Mouse (Mus musculus): Measurements from ENCODE around the gene Phactr4. TPM values are rescaled to one million over a fixed set of nuclear protein-coding genes. Genes with fewer than 3 reads are reported as not detected.
A peak's percentile ranks its signal among the peaks of the same experiment; 100 is the strongest.
"Not testable (repeated sequence)": the region's sequence is repeated elsewhere in the genome, so short reads cannot be mapped to it uniquely, and the experiment has no call there.

The Phactr4 gene
- polyA plus RNA-seq, 1 experiment = 21.5 TPM

- peaks cover 1% of the 10 kb centered on the region; the same call in 1 of the 2 replicates for H3K4me1 ChIP-seq (ENCODE audit: control insufficient read depth, insufficient read depth, low read length)
- no peak overlapping the region for H3K4me3 ChIP-seq (replicated peaks; ENCODE audit: control insufficient read depth, low read depth, low read length)
- TF ChIP-seq CTCF (IDR thresholded peaks at IDR 0.05; ENCODE audit: control insufficient read depth, insufficient read depth, low read length) = no peak
- no peak for TF ChIP-seq POLR2A (IDR thresholded peaks at IDR 0.05; ENCODE audit: borderline replicate concordance, control insufficient read depth, low read depth, low read length)
- H3K27ac ChIP-seq (ENCODE audit: control insufficient read depth, insufficient read depth, low read depth, low read length, poor library complexity) = no peak overlapping the region
- WGBS = 35% methylated on average over 2 of the region's 2 CpGs
These were observed 3.7 kb upstream of the Phactr4 start for GRCm38 (mm10) chr4:132426021-132426420.

GRCm38 (mm10) chr4:132424765-132425164 lies 2.5 kb upstream of the Phactr4 start:
- TF ChIP-seq POLR2A (IDR thresholded peaks at IDR 0.05; ENCODE audit: borderline replicate concordance, control insufficient read depth, low read depth, low read length) = no peak
- 91% methylated on average over 5 of the region's 5 CpGs for WGBS
- H3K27ac ChIP-seq (ENCODE audit: control insufficient read depth, insufficient read depth, low read depth, low read length, poor library complexity) = no peak overlapping the region
- H3K4me1 ChIP-seq (ENCODE audit: control insufficient read depth, insufficient read depth, low read length) = peaks cover 1% of the 10 kb centered on the region; the same call in 1 of the 2 replicates
- H3K4me3 ChIP-seq (replicated peaks; ENCODE audit: control insufficient read depth, low read depth, low read length) = no peak overlapping the region

GRCm38 (mm10) chr4:132421556-132421922 lies 750 bp downstream of the Phactr4 start:
- peak overlapping the region; percentile 98 for H3K27ac ChIP-seq (ENCODE audit: control insufficient read depth, insufficient read depth, low read depth, low read length, poor library complexity)
- WGBS = under 1% methylated on average over 13 of the region's 13 CpGs
- TF ChIP-seq CTCF (IDR thresholded peaks at IDR 0.05; ENCODE audit: control insufficient read depth, insufficient read depth, low read length) (no peak), POLR2A (IDR thresholded peaks at IDR 0.05; ENCODE audit: borderline replicate concordance, control insufficient read depth, low read depth, low read length) (no peak)
- H3K4me1 ChIP-seq (ENCODE audit: control insufficient read depth, insufficient read depth, low read length) = no peaks in the 10 kb centered on the region; the same call in 1 of the 2 replicates
- peak overlapping the region; percentile 92 for H3K4me3 ChIP-seq (replicated peaks; ENCODE audit: control insufficient read depth, low read depth, low read length)

GRCm38 (mm10) chr4:132420471-132420870 lies 1.8 kb downstream of the Phactr4 start:
- Histone ChIP-seq H3K27ac (ENCODE audit: control insufficient read depth, insufficient read depth, low read depth, low read length, poor library complexity) (no peak overlapping the region), H3K4me3 (replicated peaks; ENCODE audit: control insufficient read depth, low read depth, low read length) (no peak overlapping the region), H3K4me1 (ENCODE audit: control insufficient read depth, insufficient read depth, low read length) (no peaks in the 10 kb centered on the region; the same call in 1 of the 2 replicates)
- 62% methylated on average over 5 of the region's 5 CpGs for WGBS
- TF ChIP-seq CTCF (IDR thresholded peaks at IDR 0.05; ENCODE audit: control insufficient read depth, insufficient read depth, low read length) (no peak), POLR2A (IDR thresholded peaks at IDR 0.05; ENCODE audit: borderline replicate concordance, control insufficient read depth, low read depth, low read length) (no peak)

- H3K27ac ChIP-seq (ENCODE audit: control insufficient read depth, insufficient read depth, low read depth, low read length, poor library complexity) = no peak overlapping the region
- no peak overlapping the region for H3K4me3 ChIP-seq (replicated peaks; ENCODE audit: control insufficient read depth, low read depth, low read length)
- no peaks in the 10 kb centered on the region; the same call in 1 of the 2 replicates for H3K4me1 ChIP-seq (ENCODE audit: control insufficient read depth, insufficient read depth, low read length)
- TF ChIP-seq POLR2A (IDR thresholded peaks at IDR 0.05; ENCODE audit: borderline replicate concordance, control insufficient read depth, low read depth, low read length) = no peak
- no peak for TF ChIP-seq CTCF (IDR thresholded peaks at IDR 0.05; ENCODE audit: control insufficient read depth, insufficient read depth, low read length)
These were observed 6.3 kb downstream of the Phactr4 start for GRCm38 (mm10) chr4:132415966-132416365.

- H3K4me1 ChIP-seq (ENCODE audit: control insufficient read depth, insufficient read depth, low read length); H3K27ac ChIP-seq (ENCODE audit: control insufficient read depth, insufficient read depth, low read depth, low read length, poor library complexity); H3K4me3 ChIP-seq (replicated peaks; ENCODE audit: control insufficient read depth, low read depth, low read length): not testable (repeated sequence)
- 88% methylated on average over 4 of the region's 4 CpGs for WGBS
These were observed 9.0 kb downstream of the Phactr4 start for GRCm38 (mm10) chr4:132413257-132413656.

- no peaks in the 10 kb centered on the region for H3K4me1 ChIP-seq (ENCODE audit: control insufficient read depth, insufficient read depth, low read length)
- TF ChIP-seq POLR2A (IDR thresholded peaks at IDR 0.05; ENCODE audit: borderline replicate concordance, control insufficient read depth, low read depth, low read length) (no peak), CTCF (IDR thresholded peaks at IDR 0.05; ENCODE audit: control insufficient read depth, insufficient read depth, low read length) (peak; percentile 42; the same call in 1 of the 2 replicates)
- 50% methylated on average over 8 of the region's 8 CpGs for WGBS
- no peak overlapping the region for H3K27ac ChIP-seq (ENCODE audit: control insufficient read depth, insufficient read depth, low read depth, low read length, poor library complexity)
- no peak overlapping the region for H3K4me3 ChIP-seq (replicated peaks; ENCODE audit: control insufficient read depth, low read depth, low read length)
These were observed 10.8 kb downstream of the Phactr4 start for GRCm38 (mm10) chr4:132411322-132412094.

GRCm38 (mm10) chr4:132409587-132410229 lies 12.6 kb downstream of the Phactr4 start:
- TF ChIP-seq POLR2A (IDR thresholded peaks at IDR 0.05; ENCODE audit: borderline replicate concordance, control insufficient read depth, low read depth, low read length) (no peak), CTCF (IDR thresholded peaks at IDR 0.05; ENCODE audit: control insufficient read depth, insufficient read depth, low read length) (no peak)
- H3K4me3 ChIP-seq (replicated peaks; ENCODE audit: control insufficient read depth, low read depth, low read length) = no peak overlapping the region
- 78% methylated on average over 4 of the region's 4 CpGs for WGBS
- no peaks in the 10 kb centered on the region for H3K4me1 ChIP-seq (ENCODE audit: control insufficient read depth, insufficient read depth, low read length)
- no peak overlapping the region for H3K27ac ChIP-seq (ENCODE audit: control insufficient read depth, insufficient read depth, low read depth, low read length, poor library complexity)
